Mouse (Mus musculus): ENCODE measurements around the gene Zfyve21. TPM values are rescaled to one million over a fixed set of nuclear protein-coding genes. Genes with fewer than 3 reads are reported as not detected.

Gene Zfyve21
- total RNA-seq (2021): 10 to 100 TPM; 15.1 to 18.6 TPM
- long read RNA-seq, experiment 1, transcript Zfyve21-207 (8 exons, 794 nt): major isoform, 15 of 38 reads
- long read RNA-seq, experiment 1, transcript Zfyve21-201 (7 exons, 1,308 nt): minor isoform, 12 of 38 reads
- long read RNA-seq, experiment 1, partial matches to known transcripts: 0 of 38 reads
- long read RNA-seq, experiment 1, other reads (novel, unspliced or antisense): 7 of 38 reads
- long read RNA-seq, experiment 2, transcript Zfyve21-201 (7 exons, 1,308 nt): minor isoform, 15 of 48 reads
- long read RNA-seq, experiment 2, transcript Zfyve21-207 (8 exons, 794 nt): major isoform, 20 of 48 reads
- long read RNA-seq, experiment 2, transcript Zfyve21-204 (8 exons, 1,265 nt): minor isoform, 5 of 48 reads
- long read RNA-seq, experiment 2, partial matches to known transcripts: 0 of 48 reads
- long read RNA-seq, experiment 2, other reads (novel, unspliced or antisense): 8 of 48 reads

DNA sequence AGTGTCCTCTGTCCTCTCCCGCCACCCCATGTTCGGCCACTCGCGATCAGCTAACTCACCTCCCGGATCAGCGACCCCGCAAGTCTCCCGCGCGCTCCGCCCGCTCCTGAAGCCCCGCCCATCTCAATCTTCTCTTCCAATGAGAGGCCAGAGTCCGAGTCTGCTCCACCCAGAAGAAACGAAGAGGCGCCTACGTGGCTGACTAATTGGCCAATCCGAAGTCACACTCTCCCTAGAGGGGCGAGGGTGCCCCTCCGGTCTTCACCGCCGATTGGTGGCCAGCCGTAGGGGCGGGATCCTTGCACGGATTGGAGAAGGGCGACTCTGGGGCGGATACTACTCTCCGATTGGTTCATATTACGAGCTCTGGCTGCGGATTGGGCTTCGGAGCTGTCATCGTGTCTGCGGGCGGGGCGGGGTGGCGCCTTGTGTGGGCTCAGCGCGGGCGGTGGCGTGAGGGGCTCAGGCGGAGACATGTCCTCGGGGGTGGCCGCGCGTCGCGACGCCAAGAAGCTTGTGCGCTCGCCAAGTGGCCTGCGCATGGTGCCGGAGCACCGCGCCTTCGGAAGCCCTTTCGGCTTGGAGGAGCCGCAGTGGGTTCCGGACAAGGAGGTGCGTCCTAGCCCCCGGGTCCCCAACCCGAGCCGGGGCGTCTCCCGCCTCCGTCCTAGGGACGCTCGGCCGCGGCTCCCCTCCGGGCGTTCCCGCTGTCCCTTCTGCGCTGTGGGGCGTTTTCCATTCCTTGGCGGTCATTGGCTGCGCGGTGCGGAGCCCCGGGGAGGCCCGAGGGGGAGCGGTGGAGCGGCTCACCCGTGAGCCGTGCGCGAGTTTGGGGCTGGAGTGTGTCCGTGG is at the start of gene Zfyve21, which contains the start of gene Xrcc3:
TSS of gene Zfyve21 (plus strand) at position 405 of the 852 bp plus-strand sequence.
TSS of gene Xrcc3 (minus strand) at position 108 of the 852 bp plus-strand sequence.
- intact Hi-C loops (cut with DNase I; ENCODE audit: low total_unique reads): no loop called here
- DNase-seq: peak; percentile 98

DNA sequence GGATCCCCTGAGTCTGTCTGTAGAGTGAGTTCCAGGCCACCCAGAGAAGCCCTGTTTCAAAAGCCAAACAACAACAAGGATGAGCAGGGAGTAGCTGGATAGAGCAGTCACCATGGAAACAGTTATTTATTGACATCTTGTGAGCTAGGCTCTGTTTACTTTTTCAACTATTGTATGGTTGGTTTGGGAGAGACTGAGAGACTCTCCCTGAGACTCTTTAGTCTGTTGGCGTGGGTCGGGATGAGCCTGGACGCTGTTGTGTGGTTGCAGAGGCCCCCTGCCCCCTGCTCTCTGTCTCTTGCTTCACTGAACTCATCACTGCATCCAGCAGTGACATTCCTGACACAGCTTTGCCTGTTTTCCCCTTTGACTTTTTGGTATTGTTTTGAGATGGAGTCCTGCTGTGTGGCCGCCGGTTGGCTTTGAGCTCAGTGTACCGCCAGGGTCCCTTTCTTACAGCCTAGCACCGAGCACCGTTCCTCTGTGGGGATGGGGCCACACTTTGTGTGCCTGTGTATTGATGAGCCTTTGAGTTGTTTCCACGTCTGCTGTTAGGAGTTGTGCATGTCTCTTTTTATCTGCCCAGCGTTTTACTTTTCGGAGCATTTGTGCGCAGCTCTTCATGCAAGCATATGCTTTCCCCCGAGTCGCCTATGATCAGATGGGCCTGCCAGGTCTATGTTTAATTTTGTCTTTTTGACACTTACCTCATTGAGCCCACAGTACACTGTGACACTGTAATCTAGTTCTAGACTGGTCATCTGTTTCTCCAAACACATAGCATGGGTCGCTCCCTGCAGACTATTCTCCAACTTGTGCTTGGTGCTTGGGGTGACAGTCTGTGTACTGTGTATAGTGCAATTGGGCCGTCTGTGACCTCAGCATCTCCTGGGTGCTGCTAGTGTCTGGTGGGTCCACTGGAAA is 47.4 kb upstream of the Zfyve21 start:
- intact Hi-C loops (cut with DNase I; ENCODE audit: low total_unique reads): no loop called here
- DNase-seq: no peak

DNA sequence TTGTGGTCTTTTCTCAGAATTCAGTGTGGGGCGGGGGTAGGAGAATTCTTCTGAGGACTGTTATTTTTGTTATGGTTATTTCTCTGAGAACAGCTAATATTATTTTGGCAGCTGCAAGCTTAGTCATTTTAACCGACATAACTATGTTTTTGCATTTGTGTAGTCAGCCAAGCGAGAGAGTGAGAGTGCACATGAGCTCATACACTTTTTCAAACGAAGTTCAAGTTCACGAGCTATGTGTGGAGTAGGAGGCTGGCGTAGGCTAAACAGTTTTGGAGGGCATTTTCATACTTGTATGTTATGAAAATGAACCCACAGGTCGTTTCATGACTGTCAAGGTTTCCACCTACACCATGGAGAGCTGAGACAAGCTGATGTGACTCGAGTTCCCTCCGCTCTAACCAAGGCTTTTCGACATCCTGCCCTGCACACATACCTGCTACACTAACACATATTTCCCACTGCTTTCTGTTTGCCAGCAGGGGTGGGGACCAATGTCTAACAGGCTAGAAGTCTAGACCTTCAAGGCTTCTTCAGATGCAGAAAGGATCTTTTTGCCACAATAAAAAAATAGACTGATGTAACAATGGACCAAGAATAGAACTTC is 45.5 kb upstream of the Zfyve21 start:
- no peak for DNase-seq
- intact Hi-C loops (cut with DNase I; ENCODE audit: low total_unique reads): no loop called here

DNA sequence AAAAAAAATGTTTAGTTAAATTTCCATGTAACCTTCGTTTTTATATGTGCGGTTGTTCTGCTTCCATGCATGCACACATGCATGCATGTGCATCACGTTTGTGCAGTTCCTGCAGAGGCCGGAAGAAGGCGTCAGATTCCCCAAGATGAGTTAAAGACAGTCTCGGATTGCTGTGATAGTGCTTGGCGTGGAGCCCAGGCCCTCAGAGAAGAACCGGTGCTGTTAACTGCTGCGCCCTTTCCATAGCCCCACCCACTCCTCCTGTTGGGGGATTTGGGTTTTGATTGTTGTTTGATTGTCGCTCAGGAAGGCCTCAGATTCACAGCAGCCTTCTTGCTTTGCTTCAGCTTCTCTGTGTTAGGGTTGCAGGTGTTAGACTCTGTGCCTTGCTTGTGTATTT is 44.7 kb upstream of the Zfyve21 start:
- intact Hi-C loops (cut with DNase I; ENCODE audit: low total_unique reads): no loop called here
- DNase-seq: peak; percentile 68

DNA sequence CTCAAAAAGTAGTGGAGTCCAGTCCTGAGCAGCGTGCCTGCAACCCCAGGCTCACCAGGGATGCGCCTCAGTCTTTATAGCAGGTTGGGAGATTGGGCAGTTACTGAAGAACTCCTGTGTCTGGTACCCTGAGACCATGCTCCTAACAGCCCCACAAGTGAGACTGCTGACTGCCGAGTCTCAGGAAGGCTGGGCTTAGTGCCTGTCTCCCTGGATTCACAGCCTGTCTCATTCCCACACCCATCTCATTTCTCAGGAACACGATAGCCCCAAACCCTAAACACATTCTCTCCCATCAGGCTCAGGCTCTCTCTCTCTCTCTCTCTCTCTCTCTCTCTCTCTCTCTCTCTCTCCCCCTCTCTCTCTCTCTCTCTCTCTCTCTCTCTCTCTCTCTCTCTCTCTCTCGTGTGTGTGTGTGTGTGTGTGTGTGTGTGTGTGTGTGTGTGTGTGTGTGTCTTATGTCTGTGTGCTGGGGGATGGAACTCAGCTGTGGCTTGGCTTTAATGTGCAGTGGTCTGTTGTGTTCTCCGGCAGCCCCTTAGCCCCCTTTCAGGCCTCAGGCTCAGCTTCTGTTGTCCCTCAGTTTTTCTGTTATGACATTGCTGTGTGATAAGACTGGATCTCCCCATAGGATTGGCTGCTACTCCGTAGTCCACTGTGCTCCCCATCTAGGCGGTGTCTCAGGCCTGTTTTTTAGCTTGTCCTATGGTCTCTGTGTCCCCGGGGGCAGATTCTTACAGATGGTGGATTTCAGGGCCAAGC is 44.0 kb upstream of the Zfyve21 start:
- intact Hi-C loops (cut with DNase I; ENCODE audit: low total_unique reads): no loop called here
- DNase-seq: no peak

DNA sequence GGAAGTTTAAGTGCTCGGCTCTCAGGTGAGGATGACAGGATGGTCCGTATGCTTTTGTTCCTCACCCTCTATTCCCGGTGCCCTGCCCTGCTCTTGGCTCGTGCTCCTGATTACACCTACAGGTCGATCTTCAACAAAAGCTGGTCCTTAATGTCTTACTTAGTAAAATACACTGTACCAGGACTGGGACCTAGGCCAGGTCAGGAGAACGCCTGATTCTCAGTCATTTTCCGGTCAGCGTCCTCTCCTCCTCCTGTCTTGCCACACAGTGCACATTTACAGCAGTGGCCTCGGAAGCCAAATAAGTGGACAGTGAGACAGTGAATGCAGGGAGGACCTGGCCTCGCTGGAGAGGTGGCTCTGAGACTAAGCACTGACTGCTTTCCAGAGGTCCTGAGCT is 43.3 kb upstream of the Zfyve21 start:
- intact Hi-C loops (cut with DNase I; ENCODE audit: low total_unique reads): no loop called here
- no peak for DNase-seq

DNA sequence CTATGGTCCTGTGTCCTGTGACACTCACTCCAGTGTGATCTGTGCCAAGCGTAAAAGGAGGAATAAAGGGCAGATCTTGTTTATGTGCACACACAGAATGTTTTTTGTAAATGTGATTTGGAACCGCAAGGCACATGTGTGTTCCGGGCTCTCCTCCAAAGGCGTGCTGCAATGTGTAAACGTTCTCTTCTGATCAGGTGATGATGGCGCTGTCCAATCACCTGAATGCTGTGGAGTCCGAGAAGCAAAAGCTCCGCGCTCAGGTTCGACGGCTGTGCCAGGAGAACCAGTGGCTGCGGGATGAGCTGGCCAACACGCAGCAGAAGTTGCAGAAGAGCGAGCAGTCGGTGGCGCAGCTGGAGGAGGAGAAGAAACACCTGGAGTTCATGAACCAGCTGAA is 39.8 kb upstream of the Zfyve21 start:
- DNase-seq: no peak
- intact Hi-C loops (cut with DNase I; ENCODE audit: low total_unique reads): no loop called here

DNA sequence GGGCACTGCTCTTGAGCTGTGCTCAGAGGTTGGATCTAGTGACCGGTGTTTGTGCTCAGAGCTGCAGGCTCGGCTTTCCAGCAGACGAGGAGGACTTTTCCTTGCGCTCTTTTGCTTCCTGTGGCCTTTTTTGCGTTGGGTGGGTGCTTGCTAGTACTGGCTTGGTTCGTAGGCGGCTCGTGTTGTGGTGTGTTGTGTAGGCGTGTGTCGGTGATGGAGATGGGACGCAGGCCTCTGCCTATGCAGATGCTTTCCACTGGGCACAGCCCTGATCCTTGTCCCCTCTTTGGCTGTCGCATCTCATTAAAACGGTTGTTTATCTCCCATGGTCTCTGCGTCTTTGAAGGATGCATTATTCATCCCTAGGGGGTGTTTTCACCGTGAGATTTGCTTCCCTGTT is 39.1 kb upstream of the Zfyve21 start:
- intact Hi-C loops (cut with DNase I; ENCODE audit: low total_unique reads): no loop called here
- DNase-seq: no peak

DNA sequence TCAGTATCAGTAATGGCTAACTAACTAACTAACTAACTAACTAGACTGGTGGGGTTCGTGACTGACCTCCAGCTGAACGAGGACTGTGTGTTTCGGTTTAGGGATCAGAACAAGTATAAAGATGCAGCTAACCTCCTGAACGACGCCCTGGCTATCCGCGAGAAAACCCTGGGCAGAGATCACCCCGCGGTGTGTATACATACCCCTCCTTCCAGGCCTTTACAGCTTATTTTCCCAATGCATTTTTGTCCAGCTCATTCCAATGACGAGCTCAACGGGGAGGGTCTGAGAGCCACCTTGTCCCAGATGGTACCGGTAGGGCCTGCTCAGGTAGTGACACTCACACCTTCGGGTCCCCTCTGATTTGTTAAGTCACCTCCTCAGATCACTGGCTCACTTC is 36.1 kb upstream of the Zfyve21 start:
- no peak for DNase-seq
- intact Hi-C loops (cut with DNase I; ENCODE audit: low total_unique reads): no loop called here

DNA sequence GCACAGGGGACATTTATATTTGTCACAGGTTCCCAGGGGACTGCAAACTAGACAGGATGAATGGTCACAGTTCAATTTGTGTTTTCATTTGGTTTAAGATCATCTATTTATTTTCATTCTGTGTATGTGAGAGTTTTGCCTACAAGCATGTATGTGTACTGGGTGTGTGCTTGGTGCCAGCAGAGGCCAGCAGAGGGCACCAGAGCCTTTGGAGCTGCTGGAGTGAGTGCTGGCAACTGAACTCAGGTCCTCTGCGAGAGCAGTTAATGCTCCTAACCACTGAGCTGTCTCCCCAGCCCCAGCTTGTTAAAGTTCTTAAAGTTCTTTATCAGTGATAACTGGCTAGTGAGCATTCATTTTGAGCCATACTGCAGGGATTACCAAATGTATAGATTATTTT is 34.4 kb upstream of the Zfyve21 start:
- intact Hi-C loops (cut with DNase I; ENCODE audit: low total_unique reads): no loop called here
- DNase-seq: no peak

DNA sequence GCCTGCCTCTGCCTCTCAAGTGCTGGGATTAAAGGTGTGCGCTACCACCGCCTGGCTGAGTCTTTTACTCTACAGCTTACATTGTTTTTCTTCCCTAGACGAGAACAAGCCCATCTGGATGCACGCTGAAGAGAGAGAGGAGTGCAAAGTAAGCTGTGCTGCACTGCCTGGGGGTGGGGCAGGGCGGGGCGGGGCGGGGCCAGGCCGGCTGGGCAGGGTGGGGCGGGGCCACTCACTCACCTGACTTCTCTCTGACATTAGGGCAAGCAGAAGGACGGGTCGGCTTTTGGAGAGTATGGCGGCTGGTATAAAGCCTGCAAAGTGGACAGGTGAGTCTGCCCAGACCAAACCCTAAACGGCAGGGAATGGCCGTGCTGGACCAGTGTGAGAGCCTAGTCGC is 28.8 kb upstream of the Zfyve21 start:
- intact Hi-C loops (cut with DNase I; ENCODE audit: low total_unique reads): no loop called here
- no peak for DNase-seq

DNA sequence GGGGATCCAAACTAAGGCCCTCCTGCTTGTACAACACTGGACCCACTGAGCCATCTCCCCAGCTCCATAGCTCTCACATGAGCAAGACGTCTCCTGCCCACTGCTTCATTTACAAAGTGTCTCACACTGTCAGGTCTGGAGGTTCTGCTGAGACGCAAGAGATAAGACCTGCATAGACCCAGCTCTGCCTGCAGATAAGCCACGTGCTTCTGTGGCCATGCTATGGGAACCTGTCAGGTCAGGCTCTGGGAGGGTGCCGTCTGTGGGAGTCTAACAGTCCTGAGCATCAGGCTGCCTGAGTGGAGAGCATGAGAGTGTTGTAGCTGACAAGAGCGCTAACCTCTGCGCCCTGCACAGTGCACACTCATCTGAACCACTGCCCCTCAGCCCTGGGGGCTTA is 27.0 kb upstream of the Zfyve21 start:
- no peak for DNase-seq
- intact Hi-C loops (cut with DNase I; ENCODE audit: low total_unique reads): no loop called here

DNA sequence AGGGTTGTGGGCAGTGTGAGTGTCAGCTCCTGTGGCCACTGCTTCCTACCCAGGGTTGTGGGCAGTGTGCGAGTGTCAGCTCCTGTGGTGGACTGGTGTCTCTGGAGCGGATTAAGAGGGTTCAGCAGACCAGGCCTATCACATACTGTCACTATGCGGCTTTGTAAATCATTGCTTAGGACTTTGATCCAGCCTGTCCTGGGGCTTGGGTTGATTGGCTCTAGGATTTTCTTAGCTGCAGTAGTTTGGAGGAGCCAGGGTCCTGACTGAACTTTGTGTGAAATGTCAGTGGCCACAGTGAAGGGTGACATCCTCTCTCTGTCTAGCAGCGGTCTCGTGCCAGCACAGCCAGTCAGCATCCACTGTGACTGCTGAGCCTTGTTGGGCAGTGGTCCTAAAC is 23.9 kb upstream of the Zfyve21 start:
- intact Hi-C loops (cut with DNase I; ENCODE audit: low total_unique reads): no loop called here
- DNase-seq: no peak

DNA sequence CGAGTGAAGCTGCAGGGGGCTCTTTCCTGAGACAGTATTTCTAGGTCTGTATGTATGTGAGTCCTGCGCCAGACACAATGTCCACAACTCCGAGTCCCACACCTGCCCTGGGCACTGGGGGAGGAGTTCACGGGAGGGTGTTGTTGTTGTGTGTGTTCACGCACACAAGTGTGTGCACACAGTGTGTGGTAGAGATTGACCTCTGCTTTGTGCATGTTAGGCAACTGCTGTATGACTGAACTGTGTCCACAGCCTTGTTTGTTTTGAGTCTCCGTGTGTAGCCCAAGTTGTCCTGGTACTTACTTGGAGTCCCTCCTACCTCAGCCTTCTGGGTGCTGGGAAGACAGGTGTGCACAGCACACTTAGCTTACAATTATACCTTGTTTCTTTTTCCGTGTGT is 23.3 kb upstream of the Zfyve21 start:
- DNase-seq: no peak
- intact Hi-C loops (cut with DNase I; ENCODE audit: low total_unique reads): no loop called here

DNA sequence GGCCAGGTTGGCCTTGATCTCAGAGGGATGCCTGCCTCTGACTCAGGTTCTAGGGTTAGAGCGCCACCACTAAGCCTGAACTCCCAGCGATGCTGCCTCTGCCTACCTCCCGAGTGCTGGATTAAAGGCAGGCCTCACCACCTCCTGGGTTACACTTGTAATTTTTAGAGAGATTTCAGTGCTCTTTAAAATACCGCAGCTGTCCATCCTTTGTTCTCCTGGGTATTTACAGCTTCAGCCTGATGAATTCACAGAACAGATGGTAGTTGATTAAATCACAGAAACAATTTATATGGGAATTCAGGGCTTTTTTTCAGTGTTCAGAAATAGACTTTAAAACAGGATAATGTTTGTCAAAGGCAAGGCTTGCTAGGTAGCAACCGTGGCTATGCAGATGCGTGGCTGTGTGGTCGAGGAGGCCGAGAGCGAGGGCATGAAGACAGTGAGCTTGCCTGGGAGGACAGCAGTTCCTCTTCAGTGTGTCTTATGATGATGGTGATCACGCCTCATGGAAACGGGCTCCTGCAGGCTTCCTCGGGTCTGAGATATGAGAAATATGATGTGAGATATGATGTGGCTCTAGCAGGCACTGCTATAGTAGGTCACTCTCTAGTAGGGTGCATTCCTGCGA is 22.4 kb upstream of the Zfyve21 start:
- DNase-seq: no peak
- intact Hi-C loops (cut with DNase I; ENCODE audit: low total_unique reads): no loop called here

DNA sequence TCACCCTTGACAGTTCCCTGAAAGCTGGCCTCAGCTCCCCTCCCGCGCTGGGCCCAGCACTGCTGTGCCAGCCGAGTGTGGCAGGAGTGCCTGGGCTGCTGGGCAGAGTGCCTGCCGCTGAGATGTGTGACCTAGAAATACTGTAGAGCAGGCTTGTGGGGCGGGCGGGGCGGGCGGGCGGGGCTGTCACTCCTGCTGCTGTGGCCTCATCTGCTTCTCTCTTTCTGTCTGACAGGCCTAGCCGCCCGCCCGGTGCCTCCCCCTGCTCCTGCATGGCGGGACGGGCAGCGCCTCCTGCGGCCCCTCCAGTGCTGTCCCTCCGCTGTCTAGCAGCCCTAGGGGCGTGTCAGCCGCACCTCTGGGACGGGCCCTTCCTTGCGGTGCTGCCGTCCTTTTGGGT is 19.9 kb upstream of the Zfyve21 start:
- intact Hi-C loops (cut with DNase I; ENCODE audit: low total_unique reads): no loop called here

DNA sequence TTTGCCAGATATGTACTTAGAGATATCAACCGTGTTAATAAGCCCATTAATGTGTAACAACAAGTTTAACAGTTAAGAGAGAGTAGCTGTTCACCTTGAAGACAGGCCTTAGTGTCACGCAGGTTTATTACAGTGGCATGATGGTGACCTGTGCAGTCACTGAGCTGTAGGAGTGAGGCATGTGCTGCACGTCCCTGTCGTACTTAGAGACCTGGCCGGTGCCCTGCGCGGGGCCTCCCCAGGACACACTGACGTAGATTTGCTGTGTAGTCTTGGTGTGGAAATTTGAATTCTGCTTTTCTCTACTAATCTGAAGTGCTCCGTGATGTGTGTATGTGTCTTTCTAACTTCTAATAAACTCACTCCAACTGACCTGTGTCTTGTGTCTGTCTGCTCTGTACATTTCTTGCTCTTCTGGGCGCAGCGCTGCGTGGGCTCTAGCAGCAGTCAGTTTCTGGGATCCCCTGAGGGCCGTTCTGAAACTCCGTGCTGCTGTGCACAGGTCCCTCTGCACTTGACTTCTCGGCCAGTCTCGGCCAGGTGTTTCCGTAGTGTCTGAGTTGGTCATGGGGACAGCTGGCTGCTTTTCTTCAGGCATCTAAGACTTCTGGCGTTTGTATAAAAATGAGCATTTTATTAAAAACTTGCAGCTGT is 19.3 kb upstream of the Zfyve21 start:
- intact Hi-C loops (cut with DNase I; ENCODE audit: low total_unique reads): no loop called here

More for the DNA sequence above, 19.9 kb upstream of the Zfyve21 start:
- DNase-seq: peak; percentile 84

More for the DNA sequence above, 19.3 kb upstream of the Zfyve21 start:
- no peak for DNase-seq

Data from gastrocnemius, postnatal 14 days (tissue).